Mouse (Mus musculus) hindbrain, postnatal 0 days (tissue): ENCODE data around the gene Olfr267. TPM values are rescaled to one million over a fixed set of nuclear protein-coding genes. Genes with fewer than 3 reads are reported as not detected.

Source experiments
- ATAC-seq: fragments of 200-750 bp; cut with Nextera tagmentation; 2 replicates; pipeline ENCODE4 v1.8.0; 2017; ENCODE audit warnings: mild to moderate bottlenecking, moderate TSS enrichment, moderate library complexity
- DNase-seq: peaks from one replicate; pipeline ENCODE4 v3.0.0-alpha.2; 2015; ENCODE audit warnings: low spot score
- H3K27ac ChIP-seq: fragments of 300-500 bp; sonication (generic); 2 replicates; pipeline ENCODE4 v1.5.1; 2014; ENCODE audit warnings: mild to moderate bottlenecking
- H3K27me3 ChIP-seq: fragments of 300-500 bp; sonication (generic); 2 replicates; pipeline ENCODE4 v1.6.1; 2014; ENCODE audit warnings: low read length, mixed read lengths; ENCODE audit not compliant: insufficient read depth
- H3K36me3 ChIP-seq: fragments of 300-500 bp; sonication (generic); 2 replicates; pipeline ENCODE4 v1.6.1; 2014; ENCODE audit warnings: low read length, mixed read lengths; ENCODE audit not compliant: insufficient read depth
- H3K4me1 ChIP-seq: fragments of 300-500 bp; sonication (generic); 2 replicates; pipeline ENCODE4 v1.6.1; 2014; ENCODE audit warnings: antibody characterized with exemption, low read length, mixed read lengths; ENCODE audit not compliant: insufficient read depth
- H3K4me2 ChIP-seq: fragments of 300-500 bp; sonication (generic); 2 replicates; pipeline ENCODE4 v1.6.1; 2014; ENCODE audit warnings: low read depth, mild to moderate bottlenecking, low read length, moderate library complexity, mixed read lengths
- H3K4me3 ChIP-seq: fragments of 300-500 bp; sonication (generic); 2 replicates; pipeline ENCODE4 v1.5.1; 2014; ENCODE audit warnings: low read length
- H3K9ac ChIP-seq: fragments of 300-500 bp; sonication (generic); replicated peaks from 2 replicates; pipeline ENCODE4 v1.6.1; 2014; ENCODE audit warnings: mild to moderate bottlenecking, low read length, moderate library complexity, mixed read lengths
- H3K9me3 ChIP-seq: fragments of 300-500 bp; sonication (generic); 2 replicates; pipeline ENCODE4 v1.6.1; 2016; ENCODE audit warnings: low read length, mixed read lengths
- CTCF ChIP-seq: IDR thresholded peaks from 2 replicates; pipeline ENCODE4 v1.5.1; 2016; ENCODE audit warnings: antibody characterized with exemption, control low read depth, low read depth
- WGBS: fragments of 180-500 bp; shearing (Covaris S2); extraction: QIAGEN DNeasy Blood & Tissue Kit; methylation state at CpG from one replicate; pipeline ENCODE4 v1.1.7; 2014; 5-methylcytosine and 5-hydroxymethylcytosine counted together
- polyA plus RNA-seq: library from polyadenylated mRNA; unstranded; fragments of >200 nt; fragmentation: Nextera tagmentation; extraction: Ambion mirVana; gene quantifications from 2 replicates; pipeline ENCODE4 v1.2.1, GENCODE M21; 2015
- total RNA-seq: library from RNA; depleted of rRNA; stranded (reverse); fragments of >200 nt; gene quantifications from 2 replicates; pipeline ENCODE4 v1.2.3, GENCODE M21; 2014; rRNA removed

Olfr267 gene
- total and polyA plus RNA-seq, 2 experiments from 2014 or later = 0.10 to 0.89 TPM

GRCm38 (mm10) chr4:58745583-58746222 is 41.8 kb downstream of the Olfr267 start:
- 83% methylated on average over 7 of the region's 7 CpGs for WGBS
- ATAC-seq (no peak), DNase-seq (no peak)
- Histone ChIP-seq H3K27me3 (no peaks in the 10 kb centered on the region), H3K4me3 (no peak overlapping the region), H3K36me3 (no peaks in the 10 kb centered on the region), H3K4me1 (no peaks in the 10 kb centered on the region), H3K9ac (no peak overlapping the region), H3K9me3 (no peaks in the 10 kb centered on the region), H3K4me2 (no peak overlapping the region), H3K27ac (no peak overlapping the region)
- no peak for TF ChIP-seq CTCF

GRCm38 (mm10) chr4:58736867-58737633 is 50.5 kb downstream of the Olfr267 start:
- H3K4me3 ChIP-seq = no peak overlapping the region

More at GRCm38 (mm10) chr4:58736867-58737633, 50.5 kb downstream of the Olfr267 start:
- no peak for ATAC-seq
- Histone ChIP-seq H3K4me1 (no peaks in the 10 kb centered on the region), H3K9ac (no peak overlapping the region), H3K4me2 (no peak overlapping the region), H3K36me3 (no peaks in the 10 kb centered on the region), H3K9me3 (no peaks in the 10 kb centered on the region), H3K27me3 (no peaks in the 10 kb centered on the region), H3K27ac (no peak overlapping the region)
- peak; percentile 36 for TF ChIP-seq CTCF
- DNase-seq = no peak
- 68% methylated on average over 18 of the region's 18 CpGs for WGBS

Other genes with a start within 250 kb of the Olfr267 start
- 14.3 and 20.6 TPM in 2 replicates for gene Lpar1, start 233.8 kb downstream of the Olfr267 start, total RNA-seq
- 24.3 and 28.1 TPM in 2 replicates for gene Lpar1, start 233.8 kb downstream of the Olfr267 start, polyA plus RNA-seq
- 53.0 and 55.8 TPM in 2 replicates for gene Ecpas, start 125.0 kb upstream of the Olfr267 start, total RNA-seq
- gene Ecpas, start 125.0 kb upstream of the Olfr267 start, polyA plus RNA-seq = 33.5 and 36.6 TPM in 2 replicates
- 4.1 and 4.2 TPM in 2 replicates for gene Zkscan16, start 155.9 kb upstream of the Olfr267 start, total RNA-seq
- gene Zkscan16, start 155.9 kb upstream of the Olfr267 start, polyA plus RNA-seq = 1.8 and 2.3 TPM in 2 replicates
- gene Ptgr1, start 199.4 kb upstream of the Olfr267 start, total RNA-seq = 1.3 and 3.1 TPM in 2 replicates
- gene Ptgr1, start 199.4 kb upstream of the Olfr267 start, polyA plus RNA-seq = 5.6 and 6.0 TPM in 2 replicates
- 2.7 and 5.2 TPM in 2 replicates for gene Dnajc25, start 207.3 kb upstream of the Olfr267 start, total RNA-seq
- gene Dnajc25, start 207.3 kb upstream of the Olfr267 start, polyA plus RNA-seq = 9.2 and 9.4 TPM in 2 replicates
- not detected in 2 replicates for gene Gm20503, start 215.5 kb upstream of the Olfr267 start, total RNA-seq
- gene Gm20503, start 215.5 kb upstream of the Olfr267 start, polyA plus RNA-seq = 11.7 and 18.2 TPM in 2 replicates
- 86.0 and 104 TPM in 2 replicates for gene Gng10, start 247.4 kb upstream of the Olfr267 start, total RNA-seq
- gene Gng10, start 247.4 kb upstream of the Olfr267 start, polyA plus RNA-seq = 184 and 189 TPM in 2 replicates